Mouse (Mus musculus) liver, embryonic 14.5 days (tissue): ENCODE measurements at regions not wholly inside any gene's neighbourhood (a gene's known extent, or its start where the extent isn't known, plus 50 kb on each side); places are given as distances from the start of the nearest gene placed in this dataset.

Source experiments
- ATAC-seq: fragments of 200-750 bp; cut with Nextera tagmentation; 2 replicates; pipeline ENCODE4 v1.8.0; 2017; ENCODE audit warnings: moderate number of reproducible peaks, mild to moderate bottlenecking, moderate library complexity; ENCODE audit not compliant: insufficient read depth
- DNase-seq, 3 experiments: peaks; one replicate each; pipeline ENCODE4 v3.0.0-alpha.2; 2012 to 2013; ENCODE audit warnings: low read depth in 3 of 3, low spot score in 3 of 3
- H3K27ac ChIP-seq: fragments of 300-500 bp; sonication (generic); 2 replicates; pipeline ENCODE4 v1.5.1; 2014; ENCODE audit warnings: moderate library complexity, mild to moderate bottlenecking, control low read depth, inconsistent platforms
- H3K27me3 ChIP-seq: fragments of 300-500 bp; sonication (generic); 2 replicates; pipeline ENCODE4 v1.6.1; 2014; ENCODE audit warnings: mild to moderate bottlenecking, low read length, moderate library complexity; ENCODE audit not compliant: control insufficient read depth, insufficient read depth
- H3K36me3 ChIP-seq: fragments of 300-500 bp; sonication (generic); replicated peaks from 2 replicates; pipeline ENCODE4 v1.6.1; 2014; ENCODE audit warnings: low read depth; ENCODE audit not compliant: control insufficient read depth, insufficient read depth
- H3K4me1 ChIP-seq, 2 experiments: fragments of 200-500 bp in 1 of 2; fragments of 300-500 bp in 1 of 2; sonication (generic) in 1 of 2; replicated peaks; 2 replicates each; pipeline ENCODE4 v1.6.1; 2012 to 2014; ENCODE audit warnings: antibody characterized with exemption in 1 of 2, inconsistent platforms in 1 of 2, low read length in 1 of 2; ENCODE audit not compliant: control insufficient read depth in 2 of 2, insufficient read depth in 2 of 2
- H3K4me2 ChIP-seq: fragments of 300-500 bp; sonication (generic); 2 replicates; pipeline ENCODE4 v1.6.1; 2014; ENCODE audit warnings: low read depth, mild to moderate bottlenecking, control low read depth, moderate library complexity
- H3K4me3 ChIP-seq, 2 experiments: fragments of 200-500 bp in 1 of 2; fragments of 300-500 bp in 1 of 2; sonication (generic) in 1 of 2; 2 replicates each; pipeline ENCODE4 v1.5.1; 2012 to 2014; ENCODE audit warnings: low read depth in 2 of 2, low read length in 2 of 2, mild to moderate bottlenecking in 2 of 2, control low read depth in 1 of 2, inconsistent platforms in 1 of 2, moderate library complexity in 1 of 2; ENCODE audit not compliant: insufficient read depth in 1 of 2
- H3K9ac ChIP-seq: fragments of 300-500 bp; sonication (generic); replicated peaks from 2 replicates; pipeline ENCODE4 v1.6.1; 2014; ENCODE audit warnings: mild to moderate bottlenecking, control low read depth, moderate library complexity
- H3K9me3 ChIP-seq: fragments of 300-500 bp; sonication (generic); 2 replicates; pipeline ENCODE4 v1.6.1; 2016; ENCODE audit warnings: low read length, mixed read lengths; ENCODE audit not compliant: control insufficient read depth
- CTCF ChIP-seq: IDR thresholded peaks from 2 replicates; pipeline ENCODE4 v1.5.1; 2016; ENCODE audit warnings: antibody characterized with exemption, low read depth, control low read depth
- EP300 ChIP-seq: IDR thresholded peaks from 2 replicates; pipeline ENCODE4 v1.6.1; 2016; ENCODE audit warnings: antibody characterized with exemption, low read depth
- WGBS: fragments of 180-500 bp; shearing (Covaris S2); extraction: QIAGEN DNeasy Blood & Tissue Kit; methylation state at CpG from one replicate; pipeline ENCODE4 v1.1.7; 2014; ENCODE audit not compliant: insufficient replicate concordance; 5-methylcytosine and 5-hydroxymethylcytosine counted together

- Histone ChIP-seq H3K9ac (no peak overlapping the region), H3K4me3 (no peak overlapping the region), H3K36me3 (no peaks in the 10 kb centered on the region), H3K4me1 (peaks cover 0 to 5% of the 10 kb centered on the region in 2 experiments; a peak in 2 of 4 replicates), H3K4me2 (no peak overlapping the region), H3K9me3 (no peaks in the 10 kb centered on the region), H3K27me3 (no peaks in the 10 kb centered on the region), H3K27ac (no peak overlapping the region)
- no peak for TF ChIP-seq EP300
- ATAC-seq (no peak), DNase-seq (no peak)
- WGBS = 16% methylated on average over 8 of the region's 8 CpGs
These were observed 270.5 kb downstream of the Uaca start for GRCm38 (mm10) chr9:61064714-61065305.

DNA sequence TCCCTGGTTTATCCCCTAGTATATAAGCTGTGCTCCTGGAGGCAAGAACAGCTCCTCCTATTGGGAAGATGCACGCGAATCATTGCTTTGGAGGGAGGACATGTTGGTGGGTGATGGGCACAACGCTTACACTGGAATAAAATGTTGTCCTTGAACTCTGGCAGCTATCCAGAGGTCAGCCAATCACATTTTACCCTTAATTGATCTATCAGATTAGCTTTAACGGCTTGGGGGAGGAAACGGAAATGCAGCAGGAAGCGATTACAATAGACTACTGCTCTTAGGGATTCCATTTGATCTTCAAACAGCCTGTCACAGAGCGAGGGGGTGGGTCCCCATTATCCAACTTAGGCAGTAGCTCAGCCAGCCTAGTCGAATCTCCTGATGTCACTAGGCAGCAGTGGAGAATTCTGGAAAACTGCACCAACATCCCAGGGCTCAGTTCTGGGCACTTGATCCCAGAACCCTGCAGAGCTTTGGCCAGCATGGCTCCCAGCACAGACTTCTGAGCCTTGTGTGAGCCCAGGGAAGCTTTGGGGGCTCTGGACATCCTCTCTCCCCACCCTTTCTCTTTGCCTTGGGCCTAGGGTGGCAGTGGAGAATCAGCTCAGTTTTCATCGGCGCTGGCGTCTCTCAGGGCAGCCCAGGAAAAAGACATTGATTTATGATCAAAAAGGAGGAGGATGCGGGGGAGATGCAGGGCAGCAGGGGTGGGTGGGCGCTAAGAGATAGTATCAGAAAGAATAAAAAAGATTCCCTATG, 275.4 kb downstream of the Uaca start:
- ATAC-seq = no peak
- WGBS = 22% methylated on average over 13 of the region's 13 CpGs
- no peak for DNase-seq
- Histone ChIP-seq H3K27me3 (no peaks in the 10 kb centered on the region), H3K9ac (no peak overlapping the region), H3K36me3 (no peaks in the 10 kb centered on the region), H3K4me3 (no peak overlapping the region), H3K9me3 (no peaks in the 10 kb centered on the region), H3K4me2 (no peak overlapping the region), H3K27ac (no peak overlapping the region), H3K4me1 (peaks cover 0 to 6% of the 10 kb centered on the region in 2 experiments; a peak in 2 of 4 replicates)
- TF ChIP-seq CTCF = no peak
- TF ChIP-seq EP300 = no peak

DNA sequence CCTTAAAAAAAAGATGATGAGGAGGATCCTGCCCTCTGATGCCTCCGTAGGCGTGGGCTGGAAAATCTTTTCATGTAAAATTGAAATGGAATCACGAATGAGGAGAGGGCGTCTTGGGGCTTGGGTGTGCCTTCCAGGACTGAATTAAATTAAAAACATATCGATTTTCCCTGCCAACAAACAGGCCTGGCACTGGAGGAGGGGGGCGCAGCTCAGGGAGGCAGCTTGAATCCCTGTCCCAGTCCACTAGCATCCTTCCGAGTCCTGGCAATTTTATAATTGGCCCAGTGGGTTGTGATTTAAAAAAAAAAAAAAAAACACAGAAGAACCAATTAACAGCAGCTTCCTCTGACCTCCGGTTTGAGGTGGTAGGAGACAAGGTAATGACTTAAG, 276.0 kb downstream of the Uaca start:
- 53% methylated on average over 8 of the region's 8 CpGs for WGBS
- Histone ChIP-seq H3K27me3 (no peaks in the 10 kb centered on the region), H3K36me3 (no peaks in the 10 kb centered on the region), H3K4me3 (no peak overlapping the region), H3K4me2 (no peak overlapping the region), H3K9me3 (no peaks in the 10 kb centered on the region), H3K27ac (no peak overlapping the region), H3K4me1 (peaks cover 0 to 6% of the 10 kb centered on the region in 2 experiments; a peak in 2 of 4 replicates), H3K9ac (no peak overlapping the region)
- no peak for TF ChIP-seq CTCF
- no peak for TF ChIP-seq EP300
- DNase-seq (no peak), ATAC-seq (no peak)

DNA sequence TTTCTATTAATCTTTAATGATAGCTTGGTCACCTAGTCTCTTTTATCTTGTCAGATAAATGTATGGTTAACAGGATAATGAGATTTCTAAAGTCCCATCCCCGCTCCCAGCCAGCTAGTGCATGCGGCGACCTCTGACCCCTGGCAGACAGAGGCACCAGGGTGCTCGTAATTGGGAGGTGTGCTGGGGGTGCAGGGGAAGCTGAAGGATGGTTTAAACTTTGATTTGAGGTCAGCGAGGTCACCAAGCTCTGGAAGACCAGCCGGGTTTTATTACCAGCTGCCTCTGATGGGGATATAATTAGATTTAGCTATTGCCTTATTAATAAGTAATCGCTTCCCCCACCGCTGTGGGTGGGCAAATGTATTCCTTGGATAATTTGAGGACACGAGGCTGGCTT, 276.5 kb downstream of the Uaca start:
- Histone ChIP-seq H3K9me3 (no peaks in the 10 kb centered on the region), H3K4me1 (peaks cover 0 to 6% of the 10 kb centered on the region in 2 experiments; a peak in 2 of 4 replicates), H3K36me3 (no peaks in the 10 kb centered on the region), H3K27me3 (no peaks in the 10 kb centered on the region), H3K4me3 (no peak overlapping the region), H3K27ac (no peak overlapping the region), H3K4me2 (no peak overlapping the region), H3K9ac (no peak overlapping the region)
- ATAC-seq = no peak
- no peak for DNase-seq
- 53% methylated on average over 9 of the region's 9 CpGs for WGBS
- TF ChIP-seq CTCF (no peak), EP300 (no peak)

- no peak overlapping the region for H3K9ac ChIP-seq
- H3K4me3 ChIP-seq = no peak overlapping the region
- ATAC-seq (no peak), DNase-seq (no peak)
- no peaks in the 10 kb centered on the region for H3K27me3 ChIP-seq
- WGBS = 30% methylated on average over 4 of the region's 4 CpGs
- H3K36me3 ChIP-seq = no peaks in the 10 kb centered on the region
- H3K4me2 ChIP-seq = no peak overlapping the region
- TF ChIP-seq CTCF (no peak), EP300 (no peak)
- no peak overlapping the region for H3K27ac ChIP-seq
- H3K9me3 ChIP-seq = no peaks in the 10 kb centered on the region
- H3K4me1 ChIP-seq = peaks cover 0 to 6% of the 10 kb centered on the region in 2 experiments; a peak in 2 of 4 replicates
These were observed 279.1 kb downstream of the Uaca start for GRCm38 (mm10) chr9:61073482-61073881.
